Mouse (Mus musculus) telencephalon, adult 2 months (tissue): ENCODE measurements around the gene Syt17.

ENCODE experiments used
- DNase-seq: peaks from one replicate; pipeline ENCODE4 v3.0.0-alpha.2; 2011; ENCODE audit warnings: low read depth, low spot score

Gene Syt17

DNA sequence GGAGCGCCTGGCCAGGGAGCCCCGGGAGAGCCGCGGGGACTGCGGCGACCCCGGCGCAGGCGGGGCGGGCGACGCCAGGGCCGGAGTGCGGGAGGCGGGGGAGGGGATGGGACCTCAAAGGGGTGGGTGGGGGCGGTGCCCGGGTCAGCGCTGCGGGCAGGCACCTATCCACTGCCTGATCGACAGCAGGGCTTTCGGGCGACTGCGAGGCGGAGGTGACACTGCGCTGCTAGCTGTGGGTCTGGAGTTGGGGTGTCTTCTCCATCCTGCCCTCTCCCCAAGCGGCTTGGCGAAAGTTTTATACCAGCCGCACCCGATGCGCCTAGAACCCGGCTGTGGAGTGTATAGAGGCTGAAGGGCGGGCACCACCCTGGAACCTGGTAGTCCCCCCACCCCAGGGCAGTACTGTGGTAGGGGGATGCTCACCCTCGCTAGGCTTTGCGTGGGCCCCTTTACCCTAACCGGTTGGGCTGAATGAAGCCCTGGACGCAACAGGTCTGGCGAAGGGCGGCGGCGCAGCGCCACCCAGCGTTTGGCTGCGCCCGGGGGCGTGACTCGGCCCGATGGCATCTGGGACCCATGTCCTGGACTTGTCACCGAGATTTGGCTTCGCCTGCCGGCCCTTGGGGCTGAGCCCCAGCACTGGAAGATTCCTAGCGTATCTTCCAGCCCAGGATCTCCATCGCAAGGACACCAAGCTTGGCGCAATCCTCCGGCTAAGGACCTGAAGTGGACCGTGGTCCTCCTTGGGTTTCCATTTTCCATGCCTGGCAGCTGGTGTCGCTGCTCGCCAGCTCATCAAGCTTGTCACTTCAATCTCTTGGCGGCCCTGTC is at the start of gene Syt17:
Gene Syt17, minus strand, starts transcription at position 89 of the 834 bp plus-strand sequence.
- DNase-seq, result no peak

GRCm38 (mm10) chr7:118494892-118495579 is 47.0 kb upstream of the Syt17 start:
- no peak for DNase-seq

DNA sequence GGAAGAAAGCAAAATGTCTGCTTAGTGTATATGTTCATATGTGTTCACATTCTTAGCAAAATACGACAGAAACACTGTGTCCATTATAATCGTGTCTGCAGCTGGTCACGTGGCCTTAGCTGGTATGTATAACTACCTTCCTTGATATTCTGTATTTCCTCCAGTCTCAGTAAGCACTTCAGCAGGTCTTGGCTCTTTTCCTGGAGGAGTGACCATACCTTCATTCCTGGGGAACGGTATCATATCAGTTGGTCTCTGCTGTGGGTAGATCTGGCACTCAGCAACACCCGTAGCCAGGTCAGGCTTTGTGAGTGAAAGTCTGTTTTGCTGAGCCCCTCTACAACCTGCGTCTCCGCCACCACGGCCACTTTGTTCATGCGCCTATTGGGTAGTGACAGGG is 45.9 kb upstream of the Syt17 start:
- DNase-seq, result no peak

GRCm38 (mm10) chr7:118491431-118492147 is 43.6 kb upstream of the Syt17 start, which contains the start of gene Itpripl2:
Gene Itpripl2, minus strand, starts transcription at chr7:118491975.
- no peak for DNase-seq

GRCm38 (mm10) chr7:118490666-118491430 is 42.8 kb upstream of the Syt17 start:
- DNase-seq, result no peak

- DNase-seq, result no peak
These were observed 42.0 kb upstream of the Syt17 start for GRCm38 (mm10) chr7:118489706-118490665.

GRCm38 (mm10) chr7:118488060-118488664 is 40.1 kb upstream of the Syt17 start:
- DNase-seq, result no peak

- DNase-seq, result no peak
These were observed 38.9 kb upstream of the Syt17 start for GRCm38 (mm10) chr7:118486917-118487316.

DNA sequence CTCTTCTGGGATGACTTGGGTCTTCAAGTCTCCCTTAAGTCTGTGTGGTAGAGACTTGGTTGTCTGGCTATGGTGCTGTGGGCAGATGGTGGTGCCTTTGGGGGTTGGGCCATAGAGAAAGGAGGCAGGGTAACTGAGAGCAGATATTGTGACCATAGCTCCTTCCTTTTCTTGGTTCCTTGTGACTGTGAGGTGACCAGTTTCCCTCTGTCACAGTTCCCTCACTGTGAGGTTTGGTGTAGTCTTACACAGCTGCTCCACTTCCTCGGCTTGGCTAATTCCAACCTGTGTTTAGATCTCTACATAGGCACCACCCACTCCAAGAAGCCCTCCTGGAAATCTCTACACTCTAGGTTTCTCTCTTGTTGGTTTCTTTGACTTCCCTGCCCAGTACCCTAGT is 36.0 kb upstream of the Syt17 start:
- DNase-seq, result no peak

GRCm38 (mm10) chr7:118482001-118482400 is 34.0 kb upstream of the Syt17 start:
- no peak for DNase-seq

DNA sequence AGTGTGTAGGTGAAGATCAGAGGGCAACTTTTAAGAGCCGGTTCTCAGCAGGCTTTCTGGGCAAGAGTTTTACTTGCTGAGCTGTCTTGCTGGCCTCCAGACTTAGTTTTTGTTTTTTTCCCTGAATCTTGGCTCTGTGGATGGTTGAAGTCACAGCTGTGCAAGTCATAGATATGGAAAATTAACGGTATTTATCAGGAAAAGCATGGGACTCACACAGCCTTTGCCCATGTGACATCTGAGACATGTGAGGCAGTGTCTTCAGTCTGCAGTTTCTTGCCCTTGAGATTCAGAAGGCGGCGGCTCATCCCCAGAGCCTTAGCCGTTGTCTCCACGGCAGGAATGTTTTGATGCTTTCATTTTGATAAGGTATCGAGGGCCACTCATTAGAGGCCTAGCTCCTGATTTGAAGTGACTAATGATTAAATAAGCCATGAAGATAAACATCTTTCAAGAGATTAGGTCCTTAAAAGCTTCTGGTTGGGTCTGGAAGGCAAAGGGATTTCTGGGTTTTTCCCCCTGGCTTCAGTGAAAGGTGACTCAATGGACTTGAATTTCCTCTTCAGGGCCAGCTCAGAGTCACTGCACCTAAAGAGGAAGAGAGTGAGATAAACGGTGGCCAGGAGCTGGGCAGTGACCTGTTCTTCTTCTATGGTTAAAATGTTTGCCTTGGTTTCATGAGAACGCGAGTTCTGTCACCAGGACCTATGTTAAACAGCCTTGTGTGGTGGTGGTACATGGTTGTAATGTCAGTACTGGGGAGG is 33.2 kb upstream of the Syt17 start:
- no peak for DNase-seq

DNA sequence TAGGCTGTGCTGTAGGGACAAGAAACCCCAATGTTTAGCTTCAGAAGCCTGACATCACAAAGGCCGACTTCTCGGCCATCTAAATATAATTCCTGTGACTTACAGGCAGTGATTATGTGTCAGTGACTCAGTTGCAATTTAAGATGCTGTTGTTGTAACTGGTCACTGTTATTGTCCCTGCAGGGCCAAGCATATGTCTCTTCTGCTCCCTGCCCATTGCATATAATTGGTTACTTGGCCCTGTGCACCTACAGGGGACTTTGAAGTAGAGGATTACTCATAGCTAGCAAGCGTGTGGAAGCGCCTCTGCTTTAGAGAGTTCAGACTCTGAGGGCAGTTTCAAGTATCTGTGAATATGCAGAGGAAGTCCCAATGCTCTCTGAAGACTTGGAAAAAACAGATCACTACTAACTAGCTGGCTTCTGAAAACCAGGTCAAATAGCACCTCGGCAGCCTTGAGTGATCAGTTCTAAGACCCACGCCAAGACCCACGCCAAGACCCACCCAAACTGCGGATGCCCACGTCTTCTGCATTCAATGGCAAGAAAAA is 32.2 kb upstream of the Syt17 start:
- DNase-seq, result no peak

DNA sequence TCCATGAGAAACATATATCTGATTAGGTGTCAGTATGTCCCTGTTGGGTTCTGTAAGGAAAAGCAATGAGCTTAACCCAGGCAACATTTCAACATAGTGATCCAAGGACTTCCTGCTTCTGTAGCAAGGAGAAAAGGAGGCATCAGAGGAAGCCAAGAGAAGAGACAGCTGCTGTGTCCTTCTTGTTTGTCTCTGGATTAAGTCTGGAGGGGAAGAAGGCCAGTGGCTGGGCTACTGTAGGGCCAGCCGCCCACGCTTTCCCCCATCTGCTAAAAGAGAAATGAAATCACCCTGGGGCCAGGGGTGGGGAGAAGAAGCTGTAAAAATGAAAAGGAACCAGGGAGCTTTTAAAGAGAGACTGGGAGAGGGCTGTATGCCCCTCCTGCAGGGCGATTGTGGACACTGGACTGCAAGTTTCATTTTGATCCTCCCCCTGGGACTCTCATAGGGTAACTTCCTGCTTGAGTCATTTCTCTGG is 30.9 kb upstream of the Syt17 start:
- no peak for DNase-seq

- no peak for DNase-seq
These were observed 28.4 kb upstream of the Syt17 start for GRCm38 (mm10) chr7:118476428-118476827.

DNA sequence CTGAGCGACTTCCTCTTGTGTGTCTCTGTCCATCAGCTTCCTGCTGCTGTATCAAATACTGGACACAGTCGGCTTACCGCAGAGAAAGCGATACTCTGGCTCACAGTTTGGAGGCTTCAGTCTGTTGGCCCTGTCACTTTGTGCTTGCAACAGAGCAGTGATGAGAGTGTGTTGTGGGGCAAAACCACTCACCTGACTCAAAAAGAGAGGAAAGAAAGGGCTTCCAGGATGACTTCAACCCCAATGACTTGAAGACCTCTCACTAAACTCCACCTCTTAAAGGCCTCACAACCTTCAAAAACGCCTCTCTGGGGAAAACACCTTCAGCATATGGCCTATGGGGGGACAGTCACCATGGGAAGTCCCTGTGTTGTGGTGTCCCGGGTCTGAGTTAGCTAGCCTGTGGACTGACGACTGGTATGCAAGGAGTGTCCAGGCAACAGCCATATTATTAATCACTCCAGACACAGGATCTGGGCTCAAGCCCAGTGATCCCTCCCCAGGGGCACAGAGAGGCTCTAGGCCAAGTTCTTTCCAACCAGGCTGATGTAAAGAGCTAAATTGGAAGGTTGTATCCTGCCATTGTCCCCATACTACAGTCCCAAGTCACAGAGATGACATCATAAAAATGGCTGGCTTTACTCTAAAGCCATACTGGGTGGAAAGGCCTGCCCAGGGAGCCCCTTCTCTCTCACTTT is 27.1 kb upstream of the Syt17 start:
- DNase-seq, result no peak

- DNase-seq, result no peak
These were observed 24.9 kb upstream of the Syt17 start for GRCm38 (mm10) chr7:118472886-118473285.

- DNase-seq, result no peak
These were observed 20.0 kb upstream of the Syt17 start for GRCm38 (mm10) chr7:118468060-118468459.

DNA sequence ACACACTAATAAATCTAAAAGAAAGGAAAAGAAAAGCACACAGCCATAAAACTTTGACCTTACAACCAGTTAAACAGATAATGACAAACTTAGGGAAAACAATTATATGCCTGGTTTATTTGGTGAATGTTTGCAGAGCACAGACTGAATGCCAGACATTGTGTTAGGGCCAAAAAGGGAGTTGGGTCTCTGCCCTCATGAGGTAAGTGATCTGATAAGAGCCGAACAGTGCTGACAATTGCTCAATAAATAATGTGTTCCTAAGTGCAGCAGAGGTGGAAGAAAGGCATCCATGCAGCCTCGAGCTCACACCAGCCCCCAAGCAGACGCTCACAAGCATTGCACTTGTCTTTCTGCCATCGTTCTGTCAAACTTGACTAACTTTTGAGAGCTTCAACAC is 16.4 kb upstream of the Syt17 start:
- no peak for DNase-seq
